Mouse (Mus musculus): ENCODE results near the gene Etl4. TPM values are rescaled to one million over a fixed set of nuclear protein-coding genes. Genes with fewer than 3 reads are reported as not detected.

The Etl4 gene
- total RNA-seq, 2 experiments from 2014 or later = 57.5 to 85.3 TPM

GRCm38 (mm10) chr2:20445156-20446155 is 535.9 kb downstream of the Etl4 start:
- intact Hi-C loops (cut with DNase I) = no loop called here
- TF ChIP-seq CTCF (IDR thresholded peaks at IDR 0.05) = no peak
- H3K27ac ChIP-seq = peak overlapping the region; percentile 53
- no peak for DNase-seq
- peak overlapping the region; percentile 28 for H3K4me3 ChIP-seq

GRCm38 (mm10) chr2:20446180-20446579 is 536.6 kb downstream of the Etl4 start:
- DNase-seq = no peak
- H3K27ac ChIP-seq = peak overlapping the region; percentile 20; the same call in 1 of the 2 replicates
- TF ChIP-seq CTCF (IDR thresholded peaks at IDR 0.05) = peak; percentile 18; the same call in 1 of the 2 replicates
- H3K4me3 ChIP-seq = no peak overlapping the region
- intact Hi-C loops (cut with DNase I) = no loop called here

DNA sequence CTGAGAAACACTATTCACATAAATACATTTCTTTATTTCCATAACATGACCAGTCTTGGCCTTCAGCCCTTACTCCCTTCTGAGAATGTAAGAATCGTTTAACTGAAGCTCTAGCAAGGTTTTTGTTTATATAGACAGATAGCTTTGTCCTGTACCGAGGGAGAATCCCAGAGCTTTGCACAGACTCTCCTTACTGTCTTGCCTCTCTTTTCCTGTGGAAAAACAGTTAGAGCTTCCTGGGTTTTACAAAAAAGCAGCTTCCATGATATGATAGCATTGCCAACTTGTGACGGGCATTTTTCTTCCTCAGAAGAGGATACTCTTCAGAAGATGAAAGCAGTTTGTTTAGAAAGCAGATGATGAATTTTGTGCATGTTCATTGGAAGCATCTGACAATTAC is 541.4 kb downstream of the Etl4 start:
- DNase-seq = no peak
- no peak for TF ChIP-seq CTCF (IDR thresholded peaks at IDR 0.05)
- intact Hi-C loops (cut with DNase I) = no loop called here
- Histone ChIP-seq H3K27ac (no peak overlapping the region), H3K4me3 (no peak overlapping the region)

- no peak for TF ChIP-seq CTCF (IDR thresholded peaks at IDR 0.05)
- no peak overlapping the region for H3K4me3 ChIP-seq
- H3K27ac ChIP-seq = no peak overlapping the region
- DNase-seq = no peak
- intact Hi-C loops (cut with DNase I) = no loop called here
These were observed 544.1 kb downstream of the Etl4 start for GRCm38 (mm10) chr2:20453506-20454206.

DNA sequence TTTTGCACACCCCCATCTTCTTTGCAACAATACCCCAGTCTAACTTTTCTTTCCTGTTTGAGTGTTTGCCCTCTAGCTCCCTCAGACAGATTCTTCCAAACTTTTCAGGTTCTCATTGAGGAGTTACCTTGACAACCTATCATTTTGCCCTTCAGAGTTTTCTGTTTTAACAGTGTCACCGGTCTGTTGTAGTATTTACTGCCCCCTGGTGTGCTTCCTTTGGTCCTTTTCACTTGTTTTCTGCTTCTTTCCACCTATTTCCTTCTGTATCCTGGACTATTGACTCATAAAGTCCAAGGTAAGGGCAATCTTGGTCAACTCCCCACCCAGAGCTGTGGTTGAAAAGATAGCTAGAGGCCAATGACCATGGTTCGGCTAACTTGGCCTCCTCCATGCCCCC is 569.6 kb downstream of the Etl4 start:
- DNase-seq = no peak
- intact Hi-C loops (cut with DNase I) = no loop called here
- no peak for TF ChIP-seq CTCF (IDR thresholded peaks at IDR 0.05)
- H3K27ac ChIP-seq = no peak overlapping the region
- no peak overlapping the region for H3K4me3 ChIP-seq

- TF ChIP-seq CTCF (IDR thresholded peaks at IDR 0.05) = no peak
- Histone ChIP-seq H3K4me3 (no peak overlapping the region), H3K27ac (no peak overlapping the region)
- DNase-seq = no peak
- intact Hi-C loops (cut with DNase I) = no loop called here
These were observed 576.7 kb downstream of the Etl4 start for GRCm38 (mm10) chr2:20486137-20486788.

DNA sequence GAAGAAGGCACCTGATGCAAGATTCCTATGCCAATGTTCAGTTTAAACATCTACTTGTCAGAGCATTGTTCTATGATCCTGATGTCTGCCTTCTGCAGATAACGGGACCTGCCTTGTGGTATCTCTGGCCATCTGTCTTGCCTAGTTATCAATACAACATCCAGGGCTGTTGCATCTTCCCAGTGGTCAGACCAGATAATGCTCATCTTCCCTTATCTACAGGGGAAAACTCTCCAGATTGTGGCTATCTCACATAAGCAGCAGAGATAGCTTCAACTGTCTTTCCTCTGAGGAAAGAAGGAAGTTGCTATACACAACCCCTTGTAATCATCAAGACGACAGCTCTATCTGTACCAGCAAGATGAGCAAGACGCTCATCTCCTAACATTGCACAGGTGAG is 579.5 kb downstream of the Etl4 start:
- no peak for TF ChIP-seq CTCF (IDR thresholded peaks at IDR 0.05)

GRCm38 (mm10) chr2:20492125-20492524 is 582.5 kb downstream of the Etl4 start:
- DNase-seq = no peak
- H3K27ac ChIP-seq = no peak overlapping the region
- no peak overlapping the region for H3K4me3 ChIP-seq
- TF ChIP-seq CTCF (IDR thresholded peaks at IDR 0.05) = peak; percentile 48
- intact Hi-C loops (cut with DNase I) = loop anchor here (5.0 kb wide), 1 partner anchor 215 kb away; no protein-coding TSS in a partner anchor

More for the DNA sequence above, 579.5 kb downstream of the Etl4 start:
- intact Hi-C loops (cut with DNase I) = no loop called here
- no peak for DNase-seq
- H3K4me3 ChIP-seq = no peak overlapping the region
- no peak overlapping the region for H3K27ac ChIP-seq

GRCm38 (mm10) chr2:20493806-20494205 is 584.2 kb downstream of the Etl4 start:
- H3K4me3 ChIP-seq = no peak overlapping the region
- H3K27ac ChIP-seq = no peak overlapping the region
- DNase-seq = no peak
- no peak for TF ChIP-seq CTCF (IDR thresholded peaks at IDR 0.05)
- intact Hi-C loops (cut with DNase I) = loop anchor here (5.0 kb wide), 1 partner anchor 217 kb away; no protein-coding TSS in a partner anchor

- TF ChIP-seq CTCF (IDR thresholded peaks at IDR 0.05) = peak; percentile 89; the same call in 1 of the 2 replicates
- H3K4me3 ChIP-seq = no peak overlapping the region
- intact Hi-C loops (cut with DNase I) = loop anchor here (5.0 kb wide), 1 partner anchor 217 kb away; no protein-coding TSS in a partner anchor
- DNase-seq = peak; percentile 58
- 0 out of 2 replicates have a peak overlapping the region, but pooled peaks have one; percentile 16 for H3K27ac ChIP-seq
These were observed 585.1 kb downstream of the Etl4 start for GRCm38 (mm10) chr2:20494666-20495065.

- H3K4me3 ChIP-seq = no peak overlapping the region
- TF ChIP-seq CTCF (IDR thresholded peaks at IDR 0.05) = no peak
- intact Hi-C loops (cut with DNase I) = no loop called here
- H3K27ac ChIP-seq = peak overlapping the region; percentile 57; the same call in 1 of the 2 replicates
- no peak for DNase-seq
These were observed 586.7 kb downstream of the Etl4 start for GRCm38 (mm10) chr2:20496219-20496800.

All from gastrocnemius, adult 2 months (tissue).